Mouse (Mus musculus): Measurements from ENCODE around the gene Kctd18.
"Not testable (repeated sequence)": the region's sequence is repeated elsewhere in the genome, so short reads cannot be mapped to it uniquely, and the experiment has no call there.

Kctd18 gene

DNA sequence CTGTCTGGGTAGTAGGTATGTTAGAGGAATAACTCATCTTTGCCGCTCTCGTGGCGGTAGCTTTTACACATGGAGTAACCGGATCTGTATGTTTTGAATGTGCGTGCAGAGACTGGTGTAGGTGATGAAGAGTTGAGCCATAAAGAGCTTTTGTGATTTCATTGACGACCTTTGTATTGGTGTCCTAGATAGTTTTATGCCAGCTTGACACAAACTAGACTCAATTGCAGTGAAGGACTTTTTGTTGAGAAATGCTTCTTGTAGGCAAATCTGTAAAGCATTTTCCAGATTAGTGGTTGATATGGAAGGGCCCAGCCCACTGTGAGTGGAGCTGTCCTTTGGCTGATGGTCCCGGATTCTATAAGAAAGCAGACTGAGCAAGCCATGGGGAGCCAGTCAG, at the start of gene Kctd18:
Gene Kctd18 (minus strand): TSS at position 101 of the 400 bp plus-strand sequence.
- no peak for DNase-seq (ENCODE audit: low spot score)

DNA sequence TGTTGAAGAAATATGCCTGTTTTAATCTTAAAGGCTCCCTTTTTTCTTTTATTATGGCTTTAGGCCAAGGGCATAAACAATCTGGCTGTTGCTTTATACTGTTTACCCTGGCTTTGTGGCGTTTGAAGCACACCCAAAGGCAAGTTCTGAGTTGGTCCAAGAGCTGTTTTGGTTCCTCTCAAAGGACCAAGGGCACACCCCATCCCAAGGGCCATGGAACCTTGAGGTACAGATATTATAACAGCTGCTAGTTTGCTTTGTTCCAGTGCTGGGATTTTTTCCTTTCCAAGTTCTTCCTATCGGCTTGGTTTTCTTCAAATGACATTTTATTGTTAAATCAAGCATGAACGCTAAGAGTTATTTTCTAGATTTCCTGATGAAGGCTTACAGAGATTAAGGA, 46.9 kb upstream of the Kctd18 start:
- no peak for DNase-seq (ENCODE audit: low spot score)

DNA sequence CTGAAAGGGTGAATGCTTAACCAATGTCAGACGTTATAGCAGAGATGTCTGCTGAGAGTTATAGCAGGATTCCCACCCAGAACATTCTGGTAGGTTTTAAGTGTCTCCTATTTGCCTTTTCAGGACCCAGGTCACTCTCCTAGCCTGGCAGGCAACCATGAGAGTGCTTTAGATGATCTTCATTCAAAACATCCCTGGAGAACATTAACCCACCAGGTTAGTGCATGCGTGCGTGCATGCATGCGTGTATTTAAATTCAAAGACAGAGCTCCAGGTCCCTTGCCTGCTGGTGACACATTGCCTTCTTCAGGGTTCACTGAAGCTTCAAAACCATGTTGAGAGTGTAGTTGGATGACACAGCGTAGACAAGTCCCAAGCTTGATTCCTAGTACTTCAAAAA, 46.4 kb upstream of the Kctd18 start:
- DNase-seq (ENCODE audit: low spot score) = no peak

DNA sequence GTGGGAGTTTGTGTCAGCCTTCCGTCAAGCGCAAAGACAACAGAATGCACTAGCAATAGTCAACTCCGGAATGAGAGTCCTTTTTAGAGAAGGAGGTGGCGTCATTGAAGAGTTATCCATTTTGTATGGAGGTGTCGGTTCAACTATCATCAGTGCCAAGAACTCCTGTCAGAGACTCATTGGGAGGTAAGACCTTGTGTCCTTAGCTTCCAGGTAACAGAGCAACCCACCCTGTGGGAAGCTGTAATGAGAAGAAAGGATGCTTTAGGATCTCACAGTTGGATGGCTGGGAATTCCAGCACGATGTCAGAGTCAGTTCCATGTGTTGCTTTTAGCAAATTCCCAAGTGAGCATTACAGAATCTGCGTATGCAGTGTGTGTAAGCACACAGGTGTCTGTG, 43.4 kb upstream of the Kctd18 start:
- DNase-seq (ENCODE audit: low spot score) = no peak

DNA sequence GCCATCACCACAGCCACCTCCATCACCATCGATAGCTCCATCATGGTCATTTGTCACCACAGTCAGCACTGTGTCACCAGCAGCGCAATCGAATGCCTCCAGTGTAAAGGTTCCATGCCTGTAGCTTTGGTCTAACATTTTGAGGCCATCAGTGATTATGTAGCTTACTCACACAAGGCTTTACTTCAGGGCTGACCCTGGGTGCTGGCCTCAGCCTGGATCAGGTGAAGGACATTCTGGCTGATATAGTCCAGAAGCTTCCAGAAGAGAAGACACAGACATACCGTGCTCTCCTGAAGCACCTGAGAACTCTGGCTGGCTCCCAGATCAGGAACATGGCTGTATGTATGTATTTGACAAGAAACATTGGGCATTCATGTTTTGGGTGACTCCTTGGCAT, 40.1 kb upstream of the Kctd18 start:
- DNase-seq (ENCODE audit: low spot score) = no peak

DNA sequence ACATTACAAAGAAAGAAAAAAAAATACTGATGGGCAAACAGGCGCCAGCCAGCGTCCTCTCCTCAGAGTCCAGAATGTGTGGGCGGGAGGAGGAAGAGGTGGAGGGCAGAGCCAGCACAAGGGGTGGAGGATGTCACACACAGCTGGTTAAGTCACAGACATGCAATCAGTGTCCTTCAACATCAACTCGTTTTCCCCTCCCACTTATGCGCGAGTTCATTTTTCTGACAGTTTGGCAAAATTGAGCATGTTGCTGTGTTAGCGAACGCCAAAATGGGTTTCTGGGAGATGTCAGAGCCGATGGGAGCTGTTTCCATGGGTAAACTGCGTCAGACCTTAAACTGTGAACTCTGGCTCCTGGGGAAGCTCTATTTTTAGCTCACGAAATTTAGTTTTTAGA, 38.2 kb upstream of the Kctd18 start:
- DNase-seq (ENCODE audit: low spot score) = no peak

DNA sequence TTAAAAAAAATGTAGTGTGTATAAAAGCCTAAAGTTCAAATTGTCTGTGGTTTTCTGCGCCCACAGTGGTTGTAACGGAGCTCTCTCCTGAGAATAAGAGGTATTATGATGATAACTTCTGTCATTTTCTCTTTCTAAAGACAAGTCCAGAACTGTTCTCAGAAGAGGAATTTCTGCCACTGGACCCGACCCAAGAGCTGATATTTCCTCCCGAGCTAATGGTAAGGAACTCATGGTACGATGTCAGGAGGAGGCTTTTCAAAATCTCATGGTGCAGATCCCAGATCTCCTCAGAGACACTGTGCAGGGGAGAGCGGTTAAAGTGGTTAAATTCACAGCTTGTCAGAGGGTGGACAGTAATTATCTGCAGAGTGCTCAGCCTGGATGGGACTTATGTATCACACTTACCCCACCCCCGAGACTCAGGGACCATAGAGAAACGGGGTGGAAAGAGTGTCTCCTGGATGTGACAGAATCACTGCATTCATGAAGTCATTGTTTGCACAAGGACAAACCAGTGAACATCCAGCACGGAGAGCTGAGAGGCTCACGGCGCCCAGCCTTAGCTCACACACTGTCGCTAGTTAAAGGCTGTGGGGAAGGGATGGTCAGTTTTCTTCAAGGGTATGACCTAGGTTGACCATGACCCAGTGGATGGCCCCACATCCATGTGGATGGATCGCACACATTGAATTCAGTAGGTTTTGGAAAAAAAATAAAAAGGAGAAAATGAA, 37.5 kb upstream of the Kctd18 start:
- no peak for DNase-seq (ENCODE audit: low spot score)

DNA sequence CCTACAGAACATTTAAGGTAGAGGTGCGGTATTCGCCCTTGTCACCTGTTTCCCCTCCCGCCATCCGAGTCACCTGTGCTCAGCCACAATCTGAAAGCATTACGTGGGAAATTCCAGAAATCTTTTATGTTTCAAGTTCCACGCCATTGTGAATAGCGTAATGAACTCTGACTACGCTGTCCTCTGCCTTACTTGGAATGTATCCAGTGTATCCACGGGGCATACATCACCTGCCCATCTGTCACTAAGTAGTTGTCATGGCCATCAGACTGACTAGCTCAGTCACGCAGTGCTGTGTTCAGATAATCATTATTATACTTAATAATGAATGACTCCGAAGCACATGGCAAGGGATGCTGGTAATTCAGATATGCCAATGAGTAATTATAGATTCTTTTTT, 36.8 kb upstream of the Kctd18 start:
- no peak for DNase-seq (ENCODE audit: low spot score)

DNA sequence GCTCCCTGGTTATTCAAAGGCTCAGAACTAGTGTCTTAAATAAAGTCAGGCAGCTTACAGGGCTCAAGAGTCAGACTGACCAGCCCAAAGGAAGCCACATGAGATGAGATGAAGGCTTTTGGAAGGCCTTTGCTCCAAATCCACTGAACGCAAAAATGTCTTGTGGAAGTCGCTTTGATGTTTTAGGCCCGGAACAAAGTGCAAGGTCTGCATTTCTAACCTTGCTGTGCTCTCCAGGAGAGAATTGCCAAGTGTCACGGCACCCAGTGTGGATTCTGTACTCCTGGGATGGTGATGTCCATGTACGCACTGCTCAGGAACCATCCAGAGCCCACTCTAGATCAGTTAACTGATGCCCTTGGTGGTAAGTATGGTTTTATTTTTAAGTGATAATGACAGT, 30.4 kb upstream of the Kctd18 start:
- no peak for DNase-seq (ENCODE audit: low spot score)

DNA sequence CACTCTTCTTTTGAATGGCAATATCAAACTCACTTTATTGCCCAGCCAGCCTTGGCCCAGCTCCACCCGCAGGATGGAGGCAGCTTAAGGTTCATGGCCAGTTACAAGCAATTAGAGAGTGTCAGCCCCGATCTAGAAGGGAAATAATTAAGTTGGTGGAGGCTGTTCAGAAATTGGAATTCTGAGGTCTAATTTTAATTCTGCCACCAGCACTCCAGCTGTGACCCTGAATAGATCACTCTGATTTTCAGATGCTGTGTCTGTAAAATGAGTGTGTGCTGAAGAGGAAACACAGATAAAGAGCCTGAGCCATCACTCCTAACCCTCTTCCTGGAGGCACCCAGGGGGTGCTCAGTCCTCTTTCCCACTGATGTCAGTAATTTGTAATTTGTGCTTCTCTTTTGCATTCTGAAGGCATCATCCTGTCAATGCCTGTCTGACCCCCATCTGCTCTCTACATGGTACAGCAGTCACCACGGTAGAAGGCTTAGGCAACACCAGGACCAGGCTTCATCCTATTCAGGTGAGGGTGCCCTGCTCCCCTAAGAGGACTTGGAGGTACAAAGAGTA, 28.1 kb upstream of the Kctd18 start:
- DNase-seq (ENCODE audit: low spot score) = no peak

DNA sequence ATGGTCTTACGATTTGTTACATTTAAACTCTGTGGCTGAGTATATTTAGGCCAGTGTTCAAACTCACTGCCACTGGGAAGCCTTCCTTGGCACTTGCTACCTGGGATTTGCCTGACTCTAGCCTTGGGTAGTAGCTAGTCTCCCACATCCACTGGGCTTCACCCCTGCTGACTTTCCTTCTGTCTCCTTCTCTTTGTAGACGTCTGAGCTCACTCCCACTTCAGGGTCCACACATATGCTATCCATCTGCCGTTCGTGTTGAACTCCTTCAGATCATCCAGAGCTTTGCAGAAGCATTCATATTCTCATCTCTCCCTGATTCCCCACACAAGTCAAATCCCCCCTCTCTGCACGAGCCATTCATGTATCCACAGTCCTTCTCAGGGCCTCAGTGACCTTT, 26.8 kb upstream of the Kctd18 start:
- DNase-seq (ENCODE audit: low spot score) = no peak

DNA sequence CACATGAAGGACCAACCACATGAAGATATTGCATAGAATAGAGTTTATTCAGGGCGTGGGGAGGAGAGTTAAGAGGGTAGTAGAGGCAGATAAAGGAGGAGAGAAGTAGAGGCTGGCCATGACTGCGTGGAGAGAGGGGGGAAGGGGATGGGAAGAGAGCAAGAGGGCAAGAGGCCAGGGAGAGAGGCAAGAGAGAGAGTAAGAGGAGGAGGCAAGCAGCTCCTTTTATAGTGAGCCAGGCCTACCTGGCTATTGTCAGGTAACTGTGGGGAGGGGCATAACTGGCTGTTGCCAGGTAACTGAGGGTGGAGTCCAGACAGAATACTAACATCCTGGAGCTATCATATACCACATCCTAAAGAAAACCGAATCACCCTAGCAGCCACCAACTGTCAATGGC, 26.3 kb upstream of the Kctd18 start:
- DNase-seq (ENCODE audit: low spot score) = no peak

DNA sequence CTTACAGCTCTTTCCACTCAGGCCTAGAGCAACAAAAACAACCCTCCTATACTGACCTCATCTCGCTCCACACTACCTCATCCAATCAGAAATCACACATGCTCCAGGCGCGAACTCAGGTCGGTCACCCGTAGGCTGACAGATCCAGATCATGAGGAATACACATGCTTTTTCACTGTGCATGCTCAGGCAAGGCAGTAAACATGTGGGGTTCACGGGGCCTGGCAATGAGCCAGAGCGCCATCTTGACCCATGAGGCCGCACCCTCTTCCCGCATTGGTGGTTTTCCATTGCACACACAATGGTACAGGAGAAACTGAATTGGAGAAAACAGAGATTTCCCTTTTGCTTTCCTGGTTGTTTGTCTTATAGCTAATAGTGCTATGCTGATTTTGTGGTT, 18.6 kb upstream of the Kctd18 start:
- DNase-seq (ENCODE audit: low spot score) = not testable (repeated sequence)

DNA sequence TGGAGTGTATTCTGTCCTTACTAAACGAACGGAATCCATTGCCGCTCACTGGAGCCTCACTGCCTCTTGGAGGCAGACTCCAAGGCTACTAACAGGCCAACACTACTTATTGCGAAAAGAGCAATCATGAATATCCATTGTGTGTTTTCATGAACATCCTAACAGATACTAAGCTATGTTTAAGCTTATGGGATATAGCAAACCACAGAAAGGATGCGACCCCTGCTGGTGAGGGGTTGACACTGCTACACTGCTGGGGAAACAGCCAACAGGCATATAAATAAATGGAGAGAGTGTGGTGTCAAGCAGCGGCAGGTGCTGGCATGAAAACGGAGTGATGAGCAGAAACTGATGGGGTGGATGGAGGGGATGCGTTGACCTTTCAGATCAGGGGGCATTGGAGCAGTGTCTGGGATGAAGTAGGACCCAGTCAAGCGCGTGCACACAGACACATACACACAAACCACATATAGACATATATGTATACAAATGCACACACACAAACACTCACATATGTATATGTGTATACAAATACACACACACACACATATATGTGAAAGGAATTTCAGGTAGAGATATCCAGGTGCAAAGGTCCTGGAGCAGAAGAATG, 12.5 kb upstream of the Kctd18 start:
- DNase-seq (ENCODE audit: low spot score) = peak; percentile 84

DNA sequence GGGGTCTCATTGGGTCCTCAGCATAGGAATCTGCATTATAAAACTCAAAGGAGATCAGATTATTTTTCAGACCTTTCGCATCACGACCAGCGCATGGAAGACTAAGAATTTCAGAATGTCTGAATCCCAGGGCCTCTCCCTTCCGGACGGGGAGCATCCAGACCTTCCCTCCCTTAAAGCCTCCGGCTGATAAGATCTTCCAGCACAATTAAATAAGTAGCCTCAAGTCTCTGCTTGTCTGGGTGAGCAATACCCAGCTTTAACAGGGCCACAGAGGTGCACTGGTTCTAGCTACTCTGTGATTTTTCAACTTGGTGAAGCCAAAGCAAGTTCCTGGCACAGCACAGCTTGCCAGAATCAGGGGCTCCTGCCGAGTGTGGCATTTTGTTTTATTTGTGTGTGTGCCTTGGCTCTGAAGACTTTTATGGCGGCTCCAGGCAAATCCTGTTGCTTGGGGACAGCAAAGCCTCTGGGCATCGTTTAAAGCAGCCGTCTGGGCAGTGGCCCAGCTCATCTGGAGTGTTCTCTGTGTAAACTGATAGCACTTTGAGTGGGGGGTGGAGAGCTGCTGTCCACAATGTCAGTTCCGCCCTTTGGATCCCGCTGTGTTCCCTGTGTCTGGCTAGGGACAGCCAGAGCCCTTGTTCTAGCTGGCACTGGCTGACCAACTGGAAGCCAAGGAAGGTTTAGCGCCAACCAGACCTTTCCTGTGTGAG, 11.6 kb upstream of the Kctd18 start:
- DNase-seq (ENCODE audit: low spot score) = peak; percentile 67

DNA sequence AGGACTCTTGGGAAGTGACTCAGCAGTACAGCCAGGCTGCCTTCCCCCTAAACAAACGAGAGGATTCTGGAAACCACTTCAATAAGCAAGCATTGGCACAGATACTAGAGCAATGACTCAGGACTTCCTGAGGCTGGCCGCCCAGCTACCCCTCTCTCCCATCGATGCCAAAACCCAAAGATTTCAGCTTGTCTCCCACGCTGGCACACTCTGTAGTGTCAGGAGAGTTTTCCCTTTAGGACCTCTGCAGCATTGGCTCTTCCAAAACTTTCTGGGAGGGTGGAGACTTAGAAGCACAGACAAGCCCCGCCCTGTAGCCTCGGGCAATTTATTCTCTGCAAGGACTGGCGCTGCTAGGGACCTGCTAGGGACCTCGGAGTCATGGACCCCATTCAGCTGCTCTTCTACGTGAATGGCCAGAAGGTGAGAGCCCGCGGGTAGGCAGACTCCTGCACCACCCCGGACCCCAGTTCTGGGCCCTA, 10.9 kb upstream of the Kctd18 start, which contains the start of gene Aox1:
Gene Aox1 (plus strand): TSS at position 296 of the 482 bp plus-strand sequence.
- peak; percentile 71 for DNase-seq (ENCODE audit: low spot score)

DNA sequence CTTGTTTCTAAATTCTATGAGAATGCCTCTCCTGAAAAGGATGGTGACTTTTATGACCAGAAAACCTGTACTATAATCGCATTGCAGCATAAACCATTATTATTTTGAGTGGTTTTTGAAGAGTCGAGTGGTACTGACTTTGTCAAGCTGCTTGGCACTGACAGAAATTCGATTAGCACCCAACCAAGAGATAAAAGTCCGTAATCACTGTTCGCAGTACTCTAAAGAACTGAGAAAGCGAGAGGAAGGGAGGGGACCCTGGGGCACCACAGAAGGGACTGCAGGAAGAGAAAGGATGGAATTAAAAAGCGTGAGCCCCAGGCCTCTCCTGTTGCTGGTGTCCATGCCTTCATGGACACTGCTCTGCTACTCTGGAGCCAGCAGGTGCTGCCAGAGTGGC, 9.0 kb upstream of the Kctd18 start:
- peak; percentile 15 for DNase-seq (ENCODE audit: low spot score)

DNA sequence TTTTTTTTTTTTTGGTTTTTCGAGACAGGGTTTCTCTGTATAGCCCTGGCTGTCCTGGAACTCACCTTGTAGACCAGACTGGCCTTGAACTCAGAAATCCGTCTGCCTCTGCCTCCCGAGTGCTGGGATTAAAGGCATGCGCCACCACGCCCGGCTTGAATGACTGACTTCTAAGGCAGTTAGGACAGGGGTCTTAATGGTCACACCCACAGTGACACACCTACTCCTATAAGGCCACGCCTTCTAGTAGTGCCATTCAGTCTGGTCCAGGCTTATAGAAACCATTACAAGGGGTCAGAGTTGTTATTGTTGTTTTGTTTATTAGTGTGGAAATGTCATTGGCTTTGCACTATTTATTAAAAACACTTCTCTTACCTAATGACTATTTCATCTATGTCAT, 12.4 kb downstream of the Kctd18 start:
- DNase-seq (ENCODE audit: low spot score) = not testable (repeated sequence)

DNA sequence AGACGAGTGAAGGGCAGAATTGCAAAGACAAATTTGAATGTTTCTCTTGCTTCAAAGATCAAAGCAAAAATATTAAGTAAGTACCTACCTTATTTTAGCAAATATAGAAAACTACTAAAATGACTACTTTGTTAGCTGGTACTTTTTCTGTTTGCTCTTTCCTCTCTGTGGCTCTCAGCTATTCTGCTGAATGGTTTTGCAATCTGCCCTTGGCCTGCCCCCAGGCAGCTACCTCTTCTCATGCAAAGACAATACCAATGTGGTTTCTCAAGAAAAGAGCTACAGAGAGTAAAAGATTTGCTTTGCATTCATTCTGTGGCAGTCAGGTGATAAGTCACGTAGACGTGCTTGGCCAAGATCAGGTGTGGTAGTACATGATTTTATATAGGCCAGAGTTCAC, 20.6 kb downstream of the Kctd18 start:
- DNase-seq (ENCODE audit: low spot score) = no peak

DNA sequence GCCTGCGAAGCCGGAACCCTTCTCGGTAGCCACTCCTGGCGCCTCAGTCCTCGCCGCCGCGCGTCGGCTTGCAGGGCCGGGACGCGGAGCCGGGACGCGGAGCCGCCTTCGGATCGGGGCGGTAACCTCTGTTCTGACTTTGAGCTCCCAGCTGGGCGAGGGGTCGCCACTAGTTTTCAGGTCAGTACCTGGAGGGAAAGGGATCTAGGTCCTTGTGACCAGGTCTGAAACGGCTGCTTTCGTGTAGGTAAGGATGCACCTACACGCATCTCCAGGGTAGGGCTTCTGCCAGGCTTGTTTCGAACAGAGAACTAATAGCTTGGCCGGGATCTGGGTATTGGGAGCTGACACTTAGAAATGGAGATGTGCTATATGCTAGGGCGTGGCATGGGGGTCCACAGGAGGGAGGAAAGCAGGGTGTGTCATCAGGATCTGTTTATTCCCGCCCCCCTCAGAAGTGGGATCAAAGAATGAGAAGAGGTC, 22.6 kb downstream of the Kctd18 start:
- DNase-seq (ENCODE audit: low spot score) = peak; percentile 11

DNA sequence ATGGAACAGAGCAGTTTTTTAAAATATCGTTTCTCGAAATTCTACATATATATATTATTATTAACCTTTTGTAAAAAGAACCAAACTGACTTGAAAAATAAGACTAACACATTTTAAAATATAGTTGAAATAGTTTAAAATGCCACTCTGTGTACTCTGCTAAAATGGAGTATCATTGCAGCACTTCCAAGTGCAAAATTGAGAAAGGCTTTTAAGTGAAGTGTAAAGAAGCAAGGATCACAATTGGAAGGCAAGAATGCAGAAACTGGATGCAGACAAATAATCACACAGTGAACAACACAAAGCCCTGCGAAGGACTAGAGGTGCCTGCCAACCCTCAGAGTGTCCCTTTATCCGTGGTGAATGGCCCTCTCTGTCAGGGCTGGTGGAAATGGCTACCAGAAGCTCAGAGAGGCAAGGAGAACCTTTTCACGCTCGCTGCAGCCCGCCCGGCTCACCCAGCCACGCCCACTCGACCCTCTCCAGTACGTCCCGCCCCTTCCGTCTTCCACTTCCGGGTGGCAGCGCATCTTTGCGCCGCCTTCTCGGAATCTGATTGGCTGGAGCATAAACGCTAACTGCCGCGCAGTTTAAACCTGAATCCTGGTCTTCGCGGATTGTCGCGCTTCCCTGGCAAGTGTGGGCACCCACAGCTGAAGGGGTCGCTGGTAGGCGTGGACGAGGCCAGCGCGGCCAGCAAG, 23.2 kb downstream of the Kctd18 start, which contains the start of gene Sgo2a:
Gene Sgo2a (plus strand): TSS at position 540 of the 701 bp plus-strand sequence.
- peak; percentile 94 for DNase-seq (ENCODE audit: low spot score)

DNA sequence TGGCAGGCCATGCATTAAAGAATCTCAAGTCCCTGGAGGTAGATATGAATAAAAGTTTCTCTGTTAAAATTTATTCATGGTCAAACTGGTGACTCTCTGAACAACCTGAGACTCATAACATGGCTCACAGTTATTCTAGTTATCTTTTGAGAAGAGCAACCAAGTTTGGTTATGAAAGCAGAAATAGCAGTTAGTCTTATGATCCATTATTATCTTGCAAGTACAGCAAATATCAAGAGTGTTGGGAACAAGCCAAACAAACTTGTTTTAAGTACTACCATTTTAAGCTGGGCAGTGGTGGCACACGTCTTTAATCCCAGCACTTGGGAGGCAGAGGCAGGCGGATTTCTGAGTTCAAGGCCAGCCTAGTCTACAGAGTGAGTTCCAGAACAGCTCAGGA, 27.5 kb downstream of the Kctd18 start:
- DNase-seq (ENCODE audit: low spot score) = no peak
